Mouse (Mus musculus) bone marrow, adult 2 months (tissue): ENCODE measurements around the gene Opa3. TPM values are rescaled to one million over a fixed set of nuclear protein-coding genes. Genes with fewer than 3 reads are reported as not detected.

Source experiments
- H3K27ac ChIP-seq: fragments of 200-500 bp; 2 replicates; pipeline ENCODE4 v1.5.1; 2012; ENCODE audit warnings: low read depth, mild to moderate bottlenecking, control low read depth, inconsistent platforms, low read length; ENCODE audit not compliant: control insufficient read depth, poor library complexity, insufficient read depth
- H3K4me1 ChIP-seq: fragments of 200-500 bp; 2 replicates; pipeline ENCODE4 v1.6.1; 2011; ENCODE audit warnings: low read length; ENCODE audit not compliant: control insufficient read depth, insufficient read depth
- H3K4me3 ChIP-seq: fragments of 200-500 bp; replicated peaks from 2 replicates; pipeline ENCODE3; 2011; ENCODE audit warnings: mild to moderate bottlenecking, low read depth, low read length, control low read depth; ENCODE audit not compliant: control insufficient read depth
- CTCF ChIP-seq: fragments of 200-500 bp; IDR thresholded peaks from 2 replicates; pipeline ENCODE4 v1.5.1; 2011; ENCODE audit warnings: low read length, control low read depth; ENCODE audit not compliant: control insufficient read depth, insufficient read depth
- POLR2A ChIP-seq: fragments of 200-500 bp; IDR thresholded peaks from 2 replicates; pipeline ENCODE4 v1.6.1; 2011; ENCODE audit warnings: low read depth, mild to moderate bottlenecking, control low read depth, low read length, borderline replicate concordance; ENCODE audit not compliant: control insufficient read depth
- WGBS: fragments of 180-500 bp; shearing (Covaris S2); methylation state at CpG from one replicate; pipeline ENCODE4 v1.1.7; 2018; 5-methylcytosine and 5-hydroxymethylcytosine counted together
- polyA plus RNA-seq: library from polyadenylated mRNA; stranded (reverse); fragments of >200 nt; gene quantifications from 2 replicates; pipeline ENCODE4 v1.2.4, GENCODE M21; 2011; ENCODE audit warnings: low replicate concordance; ENCODE audit not compliant: missing spikeins, insufficient read depth, insufficient read length

Gene Opa3
- polyA plus RNA-seq, 1 experiment, result 7.5 TPM

- no peak for TF ChIP-seq CTCF
- no peak for TF ChIP-seq POLR2A
- H3K27ac ChIP-seq, result no peak overlapping the region
- H3K4me3 ChIP-seq, result no peak overlapping the region
- no peaks in the 10 kb centered on the region for H3K4me1 ChIP-seq
- WGBS, result 79% methylated on average over 5 of the region's 5 CpGs
These were observed 15.7 kb downstream of the Opa3 start for GRCm38 (mm10) chr7:19243858-19244257.

- Histone ChIP-seq H3K4me1 (no peaks in the 10 kb centered on the region), H3K4me3 (no peak overlapping the region), H3K27ac (no peak overlapping the region; the same call in 1 of the 2 replicates)
- no peak for TF ChIP-seq POLR2A
- WGBS, result 58% methylated on average over 3 of the region's 3 CpGs
These were observed 16.9 kb downstream of the Opa3 start for GRCm38 (mm10) chr7:19245083-19245482.

GRCm38 (mm10) chr7:19246855-19247254 is 18.7 kb downstream of the Opa3 start:
- no peak for TF ChIP-seq CTCF
- no peak for TF ChIP-seq POLR2A
- Histone ChIP-seq H3K27ac (no peak overlapping the region), H3K4me3 (no peak overlapping the region), H3K4me1 (no peaks in the 10 kb centered on the region)
- 79% methylated on average over 1 of the region's 1 CpGs for WGBS

- Histone ChIP-seq H3K4me1 (no peaks in the 10 kb centered on the region), H3K4me3 (no peak overlapping the region), H3K27ac (no peak overlapping the region)
- 44% methylated on average over 2 of the region's 2 CpGs for WGBS
- TF ChIP-seq CTCF, result no peak
- no peak for TF ChIP-seq POLR2A
These were observed 19.4 kb downstream of the Opa3 start for GRCm38 (mm10) chr7:19247511-19247910.

GRCm38 (mm10) chr7:19252078-19252477 is 23.9 kb downstream of the Opa3 start:
- TF ChIP-seq POLR2A (no peak), CTCF (no peak)
- 69% methylated on average over 4 of the region's 4 CpGs for WGBS
- no peak overlapping the region for H3K27ac ChIP-seq
- peaks cover 1% of the 10 kb centered on the region; the same call in 1 of the 2 replicates for H3K4me1 ChIP-seq
- no peak overlapping the region for H3K4me3 ChIP-seq

GRCm38 (mm10) chr7:19253437-19253836 is 25.3 kb downstream of the Opa3 start:
- no peak overlapping the region for H3K4me3 ChIP-seq
- TF ChIP-seq CTCF, result no peak
- 0 out of 2 replicates have a peak overlapping the region, but pooled peaks have one; percentile 7 for H3K27ac ChIP-seq
- peaks cover 1% of the 10 kb centered on the region; the same call in 1 of the 2 replicates for H3K4me1 ChIP-seq
- WGBS, result 75% methylated on average over 5 of the region's 5 CpGs

GRCm38 (mm10) chr7:19255395-19255794 is 27.3 kb downstream of the Opa3 start:
- TF ChIP-seq POLR2A, result no peak
- no peak for TF ChIP-seq CTCF
- 90% methylated on average over 17 of the region's 17 CpGs for WGBS
- H3K27ac ChIP-seq, result no peak overlapping the region

GRCm38 (mm10) chr7:19256567-19256966 is 28.4 kb downstream of the Opa3 start:
- H3K4me3 ChIP-seq, result no peak overlapping the region
- no peak for TF ChIP-seq CTCF
- H3K4me1 ChIP-seq, result peaks cover 1% of the 10 kb centered on the region; the same call in 1 of the 2 replicates
- H3K27ac ChIP-seq, result no peak overlapping the region
- 23% methylated on average over 7 of the region's 7 CpGs for WGBS

More at GRCm38 (mm10) chr7:19255395-19255794, 27.3 kb downstream of the Opa3 start:
- H3K4me3 ChIP-seq, result no peak overlapping the region
- H3K4me1 ChIP-seq, result peaks cover 1% of the 10 kb centered on the region; the same call in 1 of the 2 replicates

- TF ChIP-seq CTCF (no peak), POLR2A (no peak)
- Histone ChIP-seq H3K27ac (peak overlapping the region; percentile 25), H3K4me3 (peak overlapping the region; percentile 36), H3K4me1 (peaks cover 1% of the 10 kb centered on the region; the same call in 1 of the 2 replicates)
- WGBS, result 17% methylated on average over 11 of the region's 11 CpGs
These were observed 29.4 kb downstream of the Opa3 start for GRCm38 (mm10) chr7:19257390-19258022.
